Mouse (Mus musculus) limb, embryonic 15.5 days (tissue): ENCODE results near the gene Tnrc6b. TPM values are rescaled to one million over a fixed set of nuclear protein-coding genes. Genes with fewer than 3 reads are reported as not detected.

Experiments
- ATAC-seq: fragments of 200-750 bp; cut with Nextera tagmentation; 2 replicates; pipeline ENCODE4 v1.8.0; 2017; ENCODE audit warnings: low read depth, moderate TSS enrichment; ENCODE audit not compliant: insufficient number of reproducible peaks, low FRiP score, low TSS enrichment
- H3K27ac ChIP-seq: fragments of 300-500 bp; sonication (generic); 2 replicates; pipeline ENCODE4 v1.5.1; 2015; ENCODE audit warnings: moderate library complexity, mild to moderate bottlenecking, inconsistent platforms
- H3K27me3 ChIP-seq: fragments of 300-500 bp; sonication (generic); 2 replicates; pipeline ENCODE4 v1.6.1; 2015; ENCODE audit warnings: inconsistent platforms
- H3K36me3 ChIP-seq: fragments of 300-500 bp; sonication (generic); 2 replicates; pipeline ENCODE4 v1.6.1; 2015; ENCODE audit warnings: inconsistent platforms
- H3K4me1 ChIP-seq: fragments of 300-500 bp; sonication (generic); 2 replicates; pipeline ENCODE4 v1.6.1; 2015; ENCODE audit warnings: inconsistent platforms
- H3K4me2 ChIP-seq: fragments of 300-500 bp; sonication (generic); 2 replicates; pipeline ENCODE4 v1.6.1; 2015; ENCODE audit warnings: mild to moderate bottlenecking, inconsistent platforms
- H3K4me3 ChIP-seq: fragments of 300-500 bp; sonication (generic); 2 replicates; pipeline ENCODE4 v1.5.1; 2015; ENCODE audit warnings: mild to moderate bottlenecking, inconsistent platforms
- H3K9ac ChIP-seq: fragments of 300-500 bp; sonication (generic); 2 replicates; pipeline ENCODE4 v1.6.1; 2015; ENCODE audit warnings: inconsistent platforms
- H3K9me3 ChIP-seq: fragments of 300-500 bp; sonication (generic); 2 replicates; pipeline ENCODE4 v1.6.1; 2016; ENCODE audit warnings: inconsistent platforms
- WGBS: fragments of 180-500 bp; shearing (Covaris S2); methylation state at CpG from one replicate; pipeline ENCODE4 v1.1.7; 2015; 5-methylcytosine and 5-hydroxymethylcytosine counted together
- polyA plus RNA-seq: library from polyadenylated mRNA; unstranded; fragments of >200 nt; fragmentation: Nextera tagmentation; extraction: Ambion mirVana; gene quantifications from 2 replicates; pipeline ENCODE4 v1.2.1, GENCODE M21; 2015

Tnrc6b gene
- polyA plus RNA-seq, 1 experiment from 2014 or later = 25.7 TPM

GRCm38 (mm10) chr15:80955836-80956438 lies 244.8 kb downstream of the Tnrc6b start:
- Histone ChIP-seq H3K36me3 (peaks cover 83% of the 10 kb centered on the region), H3K4me2 (no peak overlapping the region), H3K27ac (no peak overlapping the region), H3K4me3 (no peak overlapping the region), H3K4me1 (no peaks in the 10 kb centered on the region), H3K9me3 (no peaks in the 10 kb centered on the region), H3K27me3 (no peaks in the 10 kb centered on the region), H3K9ac (no peak overlapping the region)
- 92% methylated on average over 12 of the region's 12 CpGs for WGBS
- ATAC-seq = no peak

- Histone ChIP-seq H3K27me3 (no peaks in the 10 kb centered on the region), H3K4me1 (no peaks in the 10 kb centered on the region), H3K36me3 (peaks cover 60% of the 10 kb centered on the region), H3K9me3 (no peaks in the 10 kb centered on the region), H3K4me2 (no peak overlapping the region), H3K27ac (no peak overlapping the region), H3K9ac (no peak overlapping the region), H3K4me3 (no peak overlapping the region)
- WGBS = 94% methylated on average over 1 of the region's 1 CpGs
- no peak for ATAC-seq
Observed at GRCm38 (mm10) chr15:80969371-80969770, 258.3 kb downstream of the Tnrc6b start.

GRCm38 (mm10) chr15:80974311-80974710 lies 263.2 kb downstream of the Tnrc6b start:
- peaks cover 17% of the 10 kb centered on the region for H3K36me3 ChIP-seq
- H3K27ac ChIP-seq = no peak overlapping the region
- H3K4me2 ChIP-seq = no peak overlapping the region
- no peak for ATAC-seq
- H3K27me3 ChIP-seq = no peaks in the 10 kb centered on the region
- H3K4me3 ChIP-seq = no peak overlapping the region
- H3K4me1 ChIP-seq = peaks cover 11% of the 10 kb centered on the region; the same call in 1 of the 2 replicates
- 18% methylated on average over 5 of the region's 5 CpGs for WGBS
- H3K9ac ChIP-seq = no peak overlapping the region
- no peaks in the 10 kb centered on the region for H3K9me3 ChIP-seq

GRCm38 (mm10) chr15:80975666-80976065 lies 264.6 kb downstream of the Tnrc6b start:
- peaks cover 11% of the 10 kb centered on the region; the same call in 1 of the 2 replicates for H3K4me1 ChIP-seq
- no peaks in the 10 kb centered on the region for H3K9me3 ChIP-seq
- H3K27me3 ChIP-seq = no peaks in the 10 kb centered on the region
- H3K9ac ChIP-seq = no peak overlapping the region
- H3K4me3 ChIP-seq = no peak overlapping the region
- H3K36me3 ChIP-seq = 0 out of 2 replicates have a peak, but pooled peaks cover 4% of the 10 kb centered on the region
- no peak overlapping the region for H3K4me2 ChIP-seq
- 80% methylated on average over 3 of the region's 3 CpGs for WGBS
- H3K27ac ChIP-seq = no peak overlapping the region
- no peak for ATAC-seq

- Histone ChIP-seq H3K36me3 (no peaks in the 10 kb centered on the region), H3K4me2 (peak within 1 kb of the TSS; percentile 76), H3K4me1 (peaks cover 11% of the 10 kb centered on the region; the same call in 1 of the 2 replicates), H3K27ac (no peak within 1 kb of the TSS), H3K9me3 (no peaks in the 10 kb centered on the region), H3K9ac (peak within 1 kb of the TSS; percentile 71), H3K4me3 (peak within 1 kb of the TSS; percentile 89), H3K27me3 (no peaks in the 10 kb centered on the region)
- ATAC-seq = peak; percentile 84
- WGBS = under 1% methylated on average over 67 of the region's 67 CpGs
Observed at GRCm38 (mm10) chr15:80977620-80978334, 266.7 kb downstream of the Tnrc6b start, which contains the start of gene Sgsm3. Sgsm3 (plus strand) TSS chr15:80977765.

GRCm38 (mm10) chr15:80979611-80980010 lies 268.5 kb downstream of the Tnrc6b start:
- Histone ChIP-seq H3K9ac (no peak overlapping the region), H3K4me3 (no peak overlapping the region), H3K36me3 (no peaks in the 10 kb centered on the region), H3K4me2 (no peak overlapping the region), H3K27ac (no peak overlapping the region), H3K27me3 (no peaks in the 10 kb centered on the region), H3K4me1 (peaks cover 11% of the 10 kb centered on the region; the same call in 1 of the 2 replicates), H3K9me3 (no peaks in the 10 kb centered on the region)
- ATAC-seq = no peak
- WGBS = 78% methylated on average over 4 of the region's 4 CpGs

- H3K4me3 ChIP-seq = no peak overlapping the region
Observed at GRCm38 (mm10) chr15:80981176-80981575, 270.1 kb downstream of the Tnrc6b start.

GRCm38 (mm10) chr15:80983264-80983663 lies 272.2 kb downstream of the Tnrc6b start:
- ATAC-seq = no peak
- Histone ChIP-seq H3K9ac (no peak overlapping the region), H3K4me1 (peaks cover 5% of the 10 kb centered on the region; the same call in 1 of the 2 replicates), H3K4me2 (no peak overlapping the region), H3K36me3 (no peaks in the 10 kb centered on the region), H3K9me3 (no peaks in the 10 kb centered on the region), H3K4me3 (no peak overlapping the region), H3K27ac (no peak overlapping the region), H3K27me3 (no peaks in the 10 kb centered on the region)
- 84% methylated on average over 2 of the region's 2 CpGs for WGBS

More at GRCm38 (mm10) chr15:80981176-80981575, 270.1 kb downstream of the Tnrc6b start:
- Histone ChIP-seq H3K9ac (no peak overlapping the region), H3K27ac (no peak overlapping the region), H3K36me3 (no peaks in the 10 kb centered on the region), H3K9me3 (no peaks in the 10 kb centered on the region), H3K27me3 (no peaks in the 10 kb centered on the region), H3K4me2 (no peak overlapping the region), H3K4me1 (peaks cover 11% of the 10 kb centered on the region; the same call in 1 of the 2 replicates)
- no peak for ATAC-seq
- WGBS = 93% methylated on average over 4 of the region's 4 CpGs

- Histone ChIP-seq H3K27me3 (no peaks in the 10 kb centered on the region), H3K36me3 (no peaks in the 10 kb centered on the region), H3K27ac (no peak overlapping the region), H3K4me1 (peaks cover 3% of the 10 kb centered on the region; the same call in 1 of the 2 replicates), H3K9me3 (no peaks in the 10 kb centered on the region), H3K9ac (no peak overlapping the region), H3K4me2 (no peak overlapping the region), H3K4me3 (no peak overlapping the region)
- WGBS = 33% methylated on average over 1 of the region's 1 CpGs
- ATAC-seq = no peak
Observed at GRCm38 (mm10) chr15:80988331-80988730, 277.2 kb downstream of the Tnrc6b start.

GRCm38 (mm10) chr15:80989712-80990111 lies 278.6 kb downstream of the Tnrc6b start:
- Histone ChIP-seq H3K4me1 (peaks cover 3% of the 10 kb centered on the region; the same call in 1 of the 2 replicates), H3K9ac (no peak overlapping the region), H3K4me3 (no peak overlapping the region), H3K27ac (no peak overlapping the region), H3K36me3 (no peaks in the 10 kb centered on the region), H3K9me3 (no peaks in the 10 kb centered on the region), H3K4me2 (no peak overlapping the region), H3K27me3 (no peaks in the 10 kb centered on the region)
- WGBS = 55% methylated on average over 3 of the region's 3 CpGs
- ATAC-seq = no peak
